Mouse (Mus musculus) ES-Bruce4 (cell line): Measurements from ENCODE around the gene Gm17409.

Experiments
- CTCF ChIP-seq: IDR thresholded peaks from one replicate; pipeline ENCODE4 v1.8.1; 2011; ENCODE audit warnings: low read depth, low read length
- EP300 ChIP-seq: IDR thresholded peaks from 2 replicates; pipeline ENCODE4 v1.6.1; 2011; ENCODE audit warnings: low read depth, low read length; ENCODE audit not compliant: insufficient read depth
- POLR2A ChIP-seq: IDR thresholded peaks from one replicate; pipeline ENCODE4 v1.8.1; 2011; ENCODE audit warnings: low read length; ENCODE audit not compliant: insufficient read depth

DNA sequence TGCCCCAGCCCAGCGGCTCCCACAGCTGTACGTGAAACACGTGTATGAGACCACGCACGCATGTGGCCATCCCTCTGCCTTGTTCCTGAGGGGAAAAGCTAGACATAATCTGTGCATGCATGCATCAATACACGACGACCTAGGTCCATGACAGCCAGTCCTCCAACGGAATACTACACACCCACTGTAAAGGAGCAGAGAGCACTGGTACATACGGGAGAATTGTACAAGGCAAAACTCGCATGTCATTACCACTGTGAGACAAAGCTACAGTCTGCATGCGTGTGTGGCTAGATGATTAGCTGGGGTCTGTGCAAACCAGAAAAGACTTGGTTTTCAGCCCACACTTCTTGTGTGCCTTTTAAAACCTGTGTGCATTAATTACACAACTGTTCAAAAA lies 44.6 kb downstream of the Gm17409 start:
- TF ChIP-seq EP300 (no peak), POLR2A (no peak), CTCF (no peak)
